Mouse (Mus musculus): ENCODE measurements around the gene Gm12216. TPM values are rescaled to one million over a fixed set of nuclear protein-coding genes. Genes with fewer than 3 reads are reported as not detected.

Gene Gm12216
- polyA plus RNA-seq, 1 experiment from 2014 or later: 1.9 TPM

DNA sequence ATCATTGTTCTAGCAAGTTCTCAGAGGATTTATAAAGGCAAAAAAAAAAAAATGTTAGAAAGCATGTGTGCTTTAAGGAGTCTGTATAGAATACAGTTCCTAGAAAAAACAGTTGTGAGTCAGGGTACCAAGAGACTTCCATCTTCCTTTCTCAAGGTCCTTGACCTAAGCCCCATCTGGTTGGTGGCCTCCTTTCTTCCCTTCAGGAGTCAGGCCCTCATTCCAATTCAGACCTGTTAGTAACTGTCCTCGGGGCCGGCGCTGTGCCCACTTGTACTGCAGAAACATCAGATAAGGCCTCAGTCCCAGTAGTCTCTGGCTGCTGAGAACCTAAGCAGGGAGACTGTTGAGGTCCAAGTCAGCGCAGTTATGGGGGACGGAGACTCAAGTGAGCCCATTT is 86.0 kb downstream of the Gm12216 start, which contains the start of gene Gm17334:
Gene Gm17334, minus strand, starts transcription at position 101 of the 400 bp plus-strand sequence.
- Histone ChIP-seq H3K36me3 (ENCODE audit: control insufficient read depth, insufficient read depth, low read length) (peaks cover 18% of the 10 kb centered on the region; the same call in 1 of the 2 replicates), H3K27ac (replicated peaks) (no peak within 1 kb of the TSS), H3K4me1 (replicated peaks; ENCODE audit: control insufficient read depth, insufficient read depth) (0 out of 2 replicates have a peak, but pooled peaks cover 3% of the 10 kb centered on the region), H3K4me2 (replicated peaks; ENCODE audit: low read depth) (no peak within 1 kb of the TSS; the same call in 1 of the 2 replicates), H3K4me3 (ENCODE audit: low read depth, low read length) (no peak within 1 kb of the TSS), H3K9me3 (ENCODE audit: control insufficient read depth, low read length) (no peaks in the 10 kb centered on the region), H3K9ac (ENCODE audit: low read length) (no peak within 1 kb of the TSS), H3K27me3 (ENCODE audit: control insufficient read depth, insufficient read depth, low read length) (no peaks in the 10 kb centered on the region)
- DNase-seq (ENCODE audit: low spot score) (no peak), ATAC-seq (ENCODE audit: low FRiP score, low TSS enrichment) (no peak)
- TF ChIP-seq CTCF (IDR thresholded peaks at IDR 0.05; ENCODE audit: low read depth): no peak
- TF ChIP-seq EP300 (optimal IDR thresholded peaks at IDR 0.05): no peak
- 89% methylated on average over 5 of the region's 5 CpGs for WGBS

DNA sequence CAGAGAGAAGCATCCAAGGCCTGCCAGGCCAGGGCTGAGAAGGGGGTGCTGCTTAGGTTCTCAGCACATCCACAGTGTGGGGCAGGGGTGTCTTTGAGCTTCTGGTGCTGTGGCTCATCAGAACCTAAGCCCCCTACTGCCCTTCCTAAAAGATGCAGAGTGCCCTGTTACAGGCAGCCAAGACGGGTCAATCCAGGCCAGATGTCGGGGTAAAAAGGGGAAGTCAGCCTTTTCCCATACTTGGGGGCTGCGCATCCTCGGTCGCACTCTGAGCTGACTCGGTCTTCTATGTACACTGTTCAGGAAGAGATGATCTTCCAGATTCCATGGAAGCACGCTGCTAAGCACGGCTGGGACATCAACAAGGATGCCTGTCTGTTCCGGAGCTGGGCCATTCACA is 86.5 kb downstream of the Gm12216 start:
- WGBS: 83% methylated on average over 9 of the region's 9 CpGs
- Histone ChIP-seq H3K9me3 (ENCODE audit: control insufficient read depth, low read length) (no peaks in the 10 kb centered on the region), H3K36me3 (ENCODE audit: control insufficient read depth, insufficient read depth, low read length) (peaks cover 18% of the 10 kb centered on the region; the same call in 1 of the 2 replicates), H3K27me3 (ENCODE audit: control insufficient read depth, insufficient read depth, low read length) (no peaks in the 10 kb centered on the region), H3K4me1 (replicated peaks; ENCODE audit: control insufficient read depth, insufficient read depth) (0 out of 2 replicates have a peak, but pooled peaks cover 3% of the 10 kb centered on the region), H3K4me3 (ENCODE audit: low read depth, low read length) (no peak overlapping the region), H3K27ac (replicated peaks) (no peak overlapping the region), H3K4me2 (replicated peaks; ENCODE audit: low read depth) (no peak overlapping the region; the same call in 1 of the 2 replicates), H3K9ac (ENCODE audit: low read length) (no peak overlapping the region)
- ATAC-seq (ENCODE audit: low FRiP score, low TSS enrichment): no peak
- no peak for DNase-seq (ENCODE audit: low spot score)
- TF ChIP-seq EP300 (optimal IDR thresholded peaks at IDR 0.05) (no peak), CTCF (IDR thresholded peaks at IDR 0.05; ENCODE audit: low read depth) (no peak)

DNA sequence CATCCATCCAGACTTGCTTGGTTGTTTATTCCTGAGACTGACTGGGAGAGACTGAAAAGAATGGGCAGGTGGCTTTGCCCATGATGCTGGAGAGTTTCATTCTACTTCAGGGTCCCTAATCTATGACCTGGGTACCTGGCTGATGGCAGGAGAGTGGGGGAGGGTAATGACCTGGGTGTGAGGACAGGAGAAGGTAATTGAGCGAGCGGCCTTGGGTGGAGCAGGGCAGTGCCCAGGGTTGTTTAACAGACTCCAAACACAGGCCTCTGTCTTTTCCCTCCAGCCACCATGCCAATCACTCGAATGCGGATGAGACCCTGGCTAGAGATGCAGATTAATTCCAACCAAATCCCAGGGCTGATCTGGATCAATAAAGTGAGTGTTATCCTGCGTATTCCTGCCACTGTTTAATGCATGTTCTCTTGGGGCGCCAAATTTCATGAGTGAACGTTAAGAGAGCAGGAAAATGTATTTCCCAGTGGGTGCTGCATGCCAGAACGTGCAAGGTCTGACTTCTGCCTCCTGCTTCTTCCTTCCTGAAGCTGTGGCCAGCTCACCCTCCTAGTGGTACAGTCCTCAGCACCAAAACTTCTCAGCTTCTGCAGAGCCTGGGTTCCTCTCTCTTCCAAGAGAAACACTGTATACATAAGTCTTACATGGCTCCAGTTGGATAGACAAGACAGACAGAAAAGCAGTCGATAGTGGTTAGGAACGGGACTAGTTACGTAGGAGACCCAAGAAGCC is 87.9 kb downstream of the Gm12216 start:
- Histone ChIP-seq H3K4me2 (replicated peaks; ENCODE audit: low read depth) (peak overlapping the region; percentile 74), H3K27ac (replicated peaks) (no peak overlapping the region), H3K9ac (ENCODE audit: low read length) (peak overlapping the region; percentile 68; the same call in 1 of the 2 replicates), H3K9me3 (ENCODE audit: control insufficient read depth, low read length) (no peaks in the 10 kb centered on the region), H3K36me3 (ENCODE audit: control insufficient read depth, insufficient read depth, low read length) (peaks cover 11% of the 10 kb centered on the region; the same call in 1 of the 2 replicates), H3K4me3 (ENCODE audit: low read depth, low read length) (peak overlapping the region; percentile 74), H3K27me3 (ENCODE audit: control insufficient read depth, insufficient read depth, low read length) (no peaks in the 10 kb centered on the region), H3K4me1 (replicated peaks; ENCODE audit: control insufficient read depth, insufficient read depth) (0 out of 2 replicates have a peak, but pooled peaks cover 3% of the 10 kb centered on the region)
- no peak for TF ChIP-seq CTCF (IDR thresholded peaks at IDR 0.05; ENCODE audit: low read depth)
- no peak for TF ChIP-seq EP300 (optimal IDR thresholded peaks at IDR 0.05)
- ATAC-seq (ENCODE audit: low FRiP score, low TSS enrichment): no peak
- no peak for DNase-seq (ENCODE audit: low spot score)
- 65% methylated on average over 11 of the region's 11 CpGs for WGBS

DNA sequence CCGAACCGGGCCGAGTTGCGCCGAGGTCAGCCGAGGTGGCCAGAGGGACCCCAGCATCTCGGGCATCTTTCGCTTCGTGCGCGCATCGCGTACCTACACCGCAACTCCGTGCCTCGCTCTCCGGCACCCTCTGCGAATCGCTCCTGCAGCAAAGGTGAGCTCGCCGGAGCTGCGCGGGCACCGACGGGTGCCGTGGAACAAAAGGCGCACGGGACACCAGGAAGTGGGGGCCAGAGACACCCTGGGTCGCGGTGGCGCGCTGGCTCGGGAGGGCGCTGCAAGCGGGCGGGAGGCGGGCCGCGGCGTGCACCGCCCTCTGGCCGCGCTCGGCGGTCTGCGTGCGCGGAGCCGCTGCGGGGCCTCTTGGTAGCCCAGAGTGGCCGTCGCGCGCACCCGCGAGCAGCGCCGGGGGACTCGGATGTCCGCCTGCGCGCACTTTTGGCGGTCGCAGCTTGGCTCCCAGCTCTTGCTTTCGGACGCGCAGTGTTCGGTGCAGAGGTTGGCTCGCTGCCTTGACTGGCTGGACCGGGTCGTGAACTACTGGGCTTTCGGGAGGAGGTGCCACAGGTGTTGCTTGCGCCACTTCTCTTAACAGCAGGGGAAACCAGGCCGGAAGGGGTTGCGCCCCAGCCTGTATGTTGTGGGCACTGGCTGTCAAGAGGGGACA is 88.8 kb downstream of the Gm12216 start:
- peak overlapping the region; percentile 81 for H3K27ac ChIP-seq (replicated peaks)
- under 1% methylated on average over 75 of the region's 75 CpGs for WGBS
- DNase-seq (ENCODE audit: low spot score): peak; percentile 84

DNA sequence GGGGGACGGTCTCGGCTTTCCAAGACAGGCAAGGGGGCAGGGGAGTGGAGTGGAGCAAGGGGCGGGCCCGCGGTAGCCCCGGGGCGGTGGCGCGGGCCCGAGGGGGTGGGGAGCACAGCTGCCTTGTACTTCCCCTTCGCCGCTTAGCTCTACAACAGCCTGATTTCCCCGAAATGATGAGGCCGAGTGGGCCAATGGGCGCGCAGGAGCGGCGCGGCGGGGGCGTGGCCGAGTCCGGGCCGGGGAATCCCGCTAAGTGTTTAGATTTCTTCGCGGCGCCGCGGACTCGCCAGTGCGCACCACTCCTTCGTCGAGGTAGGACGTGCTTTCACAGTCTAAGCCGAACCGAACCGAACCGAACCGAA is 89.3 kb downstream of the Gm12216 start, which contains the start of gene Irf1:
Gene Irf1, plus strand, starts transcription at position 255 of the 365 bp plus-strand sequence.
- Histone ChIP-seq H3K36me3 (ENCODE audit: control insufficient read depth, insufficient read depth, low read length) (peaks cover 4% of the 10 kb centered on the region; the same call in 1 of the 2 replicates), H3K9me3 (ENCODE audit: control insufficient read depth, low read length) (no peaks in the 10 kb centered on the region), H3K4me3 (ENCODE audit: low read depth, low read length) (peak within 1 kb of the TSS; percentile 74), H3K9ac (ENCODE audit: low read length) (peak within 1 kb of the TSS; percentile 68), H3K27ac (replicated peaks) (peak within 1 kb of the TSS; percentile 81), H3K27me3 (ENCODE audit: control insufficient read depth, insufficient read depth, low read length) (no peaks in the 10 kb centered on the region), H3K4me1 (replicated peaks; ENCODE audit: control insufficient read depth, insufficient read depth) (0 out of 2 replicates have a peak, but pooled peaks cover 3% of the 10 kb centered on the region), H3K4me2 (replicated peaks; ENCODE audit: low read depth) (peak within 1 kb of the TSS; percentile 74)
- peak; percentile 94 for ATAC-seq (ENCODE audit: low FRiP score, low TSS enrichment)
- DNase-seq (ENCODE audit: low spot score): peak; percentile 95
- under 1% methylated on average over 40 of the region's 40 CpGs for WGBS
- TF ChIP-seq EP300 (optimal IDR thresholded peaks at IDR 0.05) (no peak), CTCF (IDR thresholded peaks at IDR 0.05; ENCODE audit: low read depth) (no peak)

More for the DNA sequence above, 88.8 kb downstream of the Gm12216 start:
- Histone ChIP-seq H3K9ac (ENCODE audit: low read length) (peak overlapping the region; percentile 68), H3K36me3 (ENCODE audit: control insufficient read depth, insufficient read depth, low read length) (peaks cover 4% of the 10 kb centered on the region; the same call in 1 of the 2 replicates), H3K4me1 (replicated peaks; ENCODE audit: control insufficient read depth, insufficient read depth) (0 out of 2 replicates have a peak, but pooled peaks cover 3% of the 10 kb centered on the region), H3K9me3 (ENCODE audit: control insufficient read depth, low read length) (no peaks in the 10 kb centered on the region), H3K27me3 (ENCODE audit: control insufficient read depth, insufficient read depth, low read length) (no peaks in the 10 kb centered on the region), H3K4me2 (replicated peaks; ENCODE audit: low read depth) (peak overlapping the region; percentile 74), H3K4me3 (ENCODE audit: low read depth, low read length) (peak overlapping the region; percentile 74)
- peak; percentile 85 for ATAC-seq (ENCODE audit: low FRiP score, low TSS enrichment)
- TF ChIP-seq EP300 (optimal IDR thresholded peaks at IDR 0.05) (no peak), CTCF (IDR thresholded peaks at IDR 0.05; ENCODE audit: low read depth) (peak; percentile 32; the same call in 1 of the 2 replicates)
